Mouse (Mus musculus) CD4-positive, CD25-positive, alpha-beta regulatory T cell, adult 4 months (primary cell): ENCODE data around the gene Mgmt. TPM values are rescaled to one million over a fixed set of nuclear protein-coding genes. Genes with fewer than 3 reads are reported as not detected.

Experiments
- ATAC-seq: one replicate; pipeline ENCODE4 v1.8.0; 2017
- polyA plus RNA-seq, 2 experiments: library from polyadenylated mRNA; unstranded; fragments of 100-300 nt; shearing (Covaris generic); gene quantifications; one replicate each; pipeline ENCODE4 v1.2.1; 2017

Mgmt gene
- polyA plus RNA-seq, 2 experiments from 2014 or later, result 7.3 to 9.6 TPM

- ATAC-seq, result no peak
Observed at GRCm38 (mm10) chr7:136912901-136913300, 18.5 kb downstream of the Mgmt start.

GRCm38 (mm10) chr7:136916021-136916420, 21.6 kb downstream of the Mgmt start:
- no peak for ATAC-seq

GRCm38 (mm10) chr7:136920976-136921755, 26.8 kb downstream of the Mgmt start:
- ATAC-seq, result no peak

- ATAC-seq, result no peak
Observed at GRCm38 (mm10) chr7:136922230-136922629, 27.8 kb downstream of the Mgmt start.

GRCm38 (mm10) chr7:136924610-136925260, 30.3 kb downstream of the Mgmt start:
- ATAC-seq, result no peak

- ATAC-seq, result no peak
Observed at GRCm38 (mm10) chr7:136926178-136926577, 31.8 kb downstream of the Mgmt start.

- ATAC-seq, result no peak
Observed at GRCm38 (mm10) chr7:136930451-136930850, 36.0 kb downstream of the Mgmt start.

- ATAC-seq, result no peak
Observed at GRCm38 (mm10) chr7:136933367-136933766, 39.0 kb downstream of the Mgmt start.

GRCm38 (mm10) chr7:136934336-136934735, 39.9 kb downstream of the Mgmt start:
- ATAC-seq, result no peak

GRCm38 (mm10) chr7:136934784-136935183, 40.4 kb downstream of the Mgmt start:
- ATAC-seq, result no peak

GRCm38 (mm10) chr7:136938371-136938770, 44.0 kb downstream of the Mgmt start:
- ATAC-seq, result no peak

- ATAC-seq, result no peak
Observed at GRCm38 (mm10) chr7:136942414-136942813, 48.0 kb downstream of the Mgmt start.

- ATAC-seq, result no peak
Observed at GRCm38 (mm10) chr7:136943886-136944285, 49.5 kb downstream of the Mgmt start.

- ATAC-seq, result no peak
Observed at GRCm38 (mm10) chr7:136945697-136946096, 51.3 kb downstream of the Mgmt start.

- ATAC-seq, result no peak
Observed at GRCm38 (mm10) chr7:136946131-136946530, 51.7 kb downstream of the Mgmt start.

GRCm38 (mm10) chr7:136948275-136948810, 53.9 kb downstream of the Mgmt start:
- ATAC-seq, result no peak

GRCm38 (mm10) chr7:136952608-136953007, 58.2 kb downstream of the Mgmt start:
- no peak for ATAC-seq

GRCm38 (mm10) chr7:136953251-136953650, 58.8 kb downstream of the Mgmt start:
- no peak for ATAC-seq

GRCm38 (mm10) chr7:136972361-136972760, 77.9 kb downstream of the Mgmt start:
- ATAC-seq, result no peak

- no peak for ATAC-seq
Observed at GRCm38 (mm10) chr7:136975001-136975400, 80.6 kb downstream of the Mgmt start.

GRCm38 (mm10) chr7:136997456-136997855, 103.0 kb downstream of the Mgmt start:
- no peak for ATAC-seq

- ATAC-seq, result no peak
Observed at GRCm38 (mm10) chr7:137000703-137001102, 106.3 kb downstream of the Mgmt start.

GRCm38 (mm10) chr7:137001215-137001614, 106.8 kb downstream of the Mgmt start:
- ATAC-seq, result no peak

- ATAC-seq, result no peak
Observed at GRCm38 (mm10) chr7:137001783-137002182, 107.4 kb downstream of the Mgmt start.
